Mouse (Mus musculus) yolk sac, embryonic 10.5 days (tissue): ENCODE data around the gene Sv2b.

Experiments used
- DNase-seq: peaks from one replicate; pipeline ENCODE4 v3.0.0-alpha.2; 2017; ENCODE audit warnings: low spot score

Sv2b gene

GRCm38 (mm10) chr7:75292246-75292645 lies 16.8 kb downstream of the Sv2b start:
- DNase-seq: no peak

DNA sequence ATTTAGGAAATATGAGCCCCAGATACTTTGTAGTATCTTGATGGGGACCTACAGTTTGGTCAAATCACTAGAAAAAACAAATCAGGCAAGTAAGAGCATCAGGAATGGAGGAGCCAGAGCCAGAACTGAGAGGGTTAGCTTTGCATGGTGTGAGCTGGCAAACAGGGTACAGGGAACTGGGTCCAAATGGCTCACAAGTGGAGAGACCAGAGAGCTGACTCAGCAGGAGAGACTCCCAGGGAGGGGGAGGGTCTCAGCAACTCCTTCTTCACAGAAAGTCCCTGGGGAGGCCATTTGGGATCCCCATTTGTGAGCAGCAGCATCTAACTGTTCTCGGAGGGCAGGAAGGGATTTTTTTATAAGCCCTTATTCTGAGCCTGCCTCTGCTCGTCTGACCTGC lies 18.5 kb downstream of the Sv2b start:
- no peak for DNase-seq

- DNase-seq: no peak
Measured at GRCm38 (mm10) chr7:75287237-75287636, 21.8 kb downstream of the Sv2b start.

DNA sequence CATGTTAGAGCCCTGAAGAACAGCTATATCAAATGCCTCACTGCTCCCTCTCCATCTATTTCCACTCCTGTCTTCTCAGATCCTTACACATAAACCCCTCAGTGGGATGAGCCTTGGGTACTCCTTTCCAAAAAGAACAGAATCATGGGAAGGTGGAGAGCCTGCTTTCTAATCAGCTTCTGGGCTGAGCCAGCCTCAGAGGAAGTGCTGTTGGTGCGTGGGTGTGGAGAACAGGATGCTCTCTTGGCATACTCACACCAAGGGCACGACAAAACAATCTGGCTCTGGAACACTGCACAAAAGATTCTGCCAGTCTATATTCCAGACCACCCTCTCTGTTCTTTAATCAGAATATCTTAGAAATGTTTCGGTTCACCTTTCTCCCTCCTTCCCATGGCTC lies 26.1 kb downstream of the Sv2b start:
- no peak for DNase-seq

DNA sequence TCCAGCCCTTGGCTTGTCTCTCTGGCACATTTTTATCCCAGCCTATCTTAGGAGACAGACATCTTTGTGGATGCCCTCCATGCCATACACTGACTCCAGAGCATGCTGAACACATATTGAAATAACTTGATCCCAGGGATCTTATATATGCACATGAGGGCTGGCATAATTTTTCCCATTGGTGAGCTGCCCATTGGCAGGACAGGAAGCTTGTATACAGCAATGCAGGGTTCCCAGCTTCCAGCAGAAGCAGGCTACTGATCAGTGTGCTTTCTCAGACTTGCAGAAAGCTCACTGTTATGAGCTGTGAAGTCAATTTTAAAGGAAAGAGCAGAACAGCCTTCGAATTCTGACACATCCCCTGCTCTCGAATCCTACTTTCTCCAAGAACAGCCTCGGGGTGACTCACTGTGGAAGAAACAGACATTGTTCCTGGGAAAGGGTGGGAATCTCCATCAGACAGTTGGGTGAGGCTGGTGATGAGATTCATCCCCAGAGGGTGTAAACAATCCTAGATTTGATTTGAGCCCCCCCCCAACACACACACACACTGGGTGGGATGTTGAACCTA lies 26.9 kb downstream of the Sv2b start:
- no peak for DNase-seq

GRCm38 (mm10) chr7:75281106-75281505 lies 28.0 kb downstream of the Sv2b start:
- no peak for DNase-seq

- DNase-seq: no peak
Measured at GRCm38 (mm10) chr7:75277847-75278246, 31.2 kb downstream of the Sv2b start.

GRCm38 (mm10) chr7:75276739-75277138 lies 32.3 kb downstream of the Sv2b start:
- DNase-seq: no peak

- no peak for DNase-seq
Measured at GRCm38 (mm10) chr7:75274518-75274917, 34.5 kb downstream of the Sv2b start.

DNA sequence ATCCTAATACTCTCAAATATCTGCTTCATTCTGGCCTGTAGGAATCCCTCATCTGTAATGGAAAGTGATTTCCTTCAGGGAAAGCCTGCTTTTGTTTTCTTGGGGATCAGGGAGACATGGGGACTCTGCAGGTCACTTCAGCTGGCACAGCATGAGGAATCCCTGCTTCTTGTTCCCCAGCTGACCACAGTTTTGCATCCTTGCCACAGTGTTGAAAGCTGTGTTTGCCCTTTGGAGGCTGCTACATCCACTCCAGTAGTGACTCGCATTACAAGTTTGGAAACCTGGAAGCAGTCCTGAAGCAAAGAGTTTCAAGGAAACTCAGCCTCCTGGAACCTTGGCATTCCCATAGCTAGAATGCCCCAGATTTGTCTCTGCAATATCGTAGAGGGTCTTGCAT lies 35.4 kb downstream of the Sv2b start:
- no peak for DNase-seq

- DNase-seq: no peak
Measured at GRCm38 (mm10) chr7:75271921-75272381, 37.1 kb downstream of the Sv2b start.

DNA sequence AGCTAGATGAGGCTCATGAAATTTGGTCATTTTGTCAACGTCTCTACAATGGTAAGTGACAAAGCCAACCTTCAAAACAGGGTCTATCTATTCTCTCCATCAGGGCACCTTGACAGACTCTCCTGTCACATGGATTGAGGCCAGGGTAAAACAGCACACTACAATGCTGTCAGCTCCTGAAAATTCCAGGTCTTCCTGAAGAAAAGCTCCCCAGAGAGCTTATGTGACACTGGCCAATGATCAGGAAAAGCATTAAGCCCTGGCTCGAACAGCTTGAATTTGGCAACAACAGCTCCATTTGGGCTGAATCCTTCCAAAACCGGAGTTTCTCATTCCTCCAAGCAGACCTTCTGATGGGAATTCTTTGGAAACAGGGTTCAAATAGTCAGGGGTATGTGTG lies 37.8 kb downstream of the Sv2b start:
- no peak for DNase-seq

DNA sequence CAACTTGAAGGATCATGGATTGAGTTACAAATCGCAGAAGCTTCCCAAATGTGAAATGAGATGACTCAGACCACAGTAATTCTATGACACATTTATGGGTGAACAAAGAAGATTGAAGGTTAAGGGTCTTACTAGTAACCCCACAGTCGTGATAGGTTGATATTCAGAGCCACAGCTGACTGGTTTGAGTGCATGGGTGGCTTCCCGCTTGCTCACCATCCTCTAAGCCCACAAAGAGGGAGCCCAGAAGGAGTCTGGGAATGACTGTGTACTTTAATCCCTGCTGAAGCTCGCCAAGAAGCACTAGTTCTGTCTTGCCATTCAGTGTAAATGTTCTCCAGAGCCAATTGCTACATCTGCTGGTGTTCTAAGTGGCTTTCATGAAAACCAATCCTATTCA lies 41.8 kb downstream of the Sv2b start:
- no peak for DNase-seq

DNA sequence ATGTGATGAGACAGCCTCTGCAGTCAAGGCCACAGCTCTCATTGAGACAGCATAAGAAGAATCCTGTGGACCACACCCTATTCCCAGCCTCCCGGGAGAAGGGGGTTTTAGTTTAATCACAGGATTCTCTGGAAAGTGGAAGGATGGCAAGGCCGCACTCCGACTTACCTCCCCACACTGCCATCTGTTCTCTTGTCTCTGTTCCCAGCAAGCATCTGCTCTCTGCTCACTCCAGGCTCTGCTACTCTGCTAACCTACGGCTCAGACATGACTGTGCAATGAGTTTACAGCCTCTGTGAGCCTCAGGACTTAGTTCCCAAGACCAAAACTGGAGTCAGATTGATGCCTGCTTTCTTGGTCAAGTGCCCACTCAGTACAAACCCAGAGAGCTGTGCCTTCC lies 43.8 kb downstream of the Sv2b start:
- no peak for DNase-seq

GRCm38 (mm10) chr7:75259945-75260344 lies 49.1 kb downstream of the Sv2b start:
- DNase-seq: no peak

- no peak for DNase-seq
Measured at GRCm38 (mm10) chr7:75253611-75254250, 55.3 kb downstream of the Sv2b start.

GRCm38 (mm10) chr7:75240754-75241507 lies 68.1 kb downstream of the Sv2b start:
- no peak for DNase-seq

GRCm38 (mm10) chr7:75236386-75236785 lies 72.7 kb downstream of the Sv2b start:
- DNase-seq: no peak

DNA sequence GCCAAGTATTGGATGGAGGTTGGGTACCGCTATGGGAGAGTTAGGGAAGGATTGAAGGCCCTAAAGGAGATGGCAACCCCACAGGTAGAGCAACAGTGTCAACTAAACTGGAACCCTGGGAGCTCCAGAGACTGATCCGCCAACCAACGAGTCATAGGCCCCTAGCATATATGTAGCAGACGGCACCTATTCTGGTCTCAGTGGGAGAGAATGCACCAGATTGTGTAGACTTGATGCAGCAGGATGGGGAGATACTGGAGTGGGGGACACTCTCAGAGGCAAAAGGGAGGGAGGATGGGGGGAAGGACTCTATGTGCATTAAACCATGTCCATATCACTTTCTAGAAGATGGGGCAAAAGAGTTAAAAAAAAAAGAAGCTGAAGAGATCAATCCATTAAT lies 84.9 kb downstream of the Sv2b start:
- DNase-seq: no peak

GRCm38 (mm10) chr7:75222704-75223431 lies 86.2 kb downstream of the Sv2b start:
- no peak for DNase-seq

GRCm38 (mm10) chr7:75220786-75221185 lies 88.3 kb downstream of the Sv2b start:
- no peak for DNase-seq

DNA sequence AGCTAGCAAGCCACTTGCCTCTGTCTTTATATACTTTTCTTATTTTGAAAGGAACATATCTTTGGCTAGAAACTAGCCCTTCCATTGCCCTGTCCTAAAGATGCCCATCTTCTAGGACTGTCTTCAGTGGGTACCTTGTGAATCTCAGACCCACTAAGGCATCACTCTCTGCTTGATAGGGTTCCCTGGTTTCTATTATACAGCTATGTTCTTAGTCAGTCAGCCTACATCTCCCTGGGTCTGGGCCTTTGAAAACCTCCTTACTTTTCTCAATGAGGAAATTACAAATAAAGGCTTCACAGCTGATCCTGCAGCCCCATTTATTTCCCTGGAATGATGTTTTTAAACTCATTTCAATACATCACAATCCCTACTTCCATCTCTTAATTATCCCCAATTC lies 88.8 kb downstream of the Sv2b start:
- DNase-seq: no peak

DNA sequence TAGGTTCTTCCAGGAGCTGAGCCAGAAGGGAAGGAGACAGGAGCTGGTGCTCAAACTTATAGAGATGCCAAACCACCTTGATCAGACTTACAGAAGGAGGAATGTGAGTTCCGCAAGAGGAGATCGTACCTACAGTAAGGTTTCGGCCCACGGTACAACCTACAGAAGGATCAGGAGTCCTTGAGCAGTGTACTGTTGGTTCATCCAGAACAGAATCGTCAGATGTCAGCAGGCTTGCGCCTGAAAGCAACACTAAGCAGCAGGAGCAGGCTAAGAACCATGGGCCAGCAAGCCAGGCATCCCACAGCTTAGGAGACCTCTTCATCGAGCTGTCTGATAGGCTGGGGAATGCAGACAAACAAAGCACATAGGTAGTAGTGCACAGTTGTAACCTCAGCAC lies 92.9 kb downstream of the Sv2b start:
- no peak for DNase-seq
